Comparison of ENCODE assay signal across 8 mouse cellular contexts in the genomic region with DNA sequence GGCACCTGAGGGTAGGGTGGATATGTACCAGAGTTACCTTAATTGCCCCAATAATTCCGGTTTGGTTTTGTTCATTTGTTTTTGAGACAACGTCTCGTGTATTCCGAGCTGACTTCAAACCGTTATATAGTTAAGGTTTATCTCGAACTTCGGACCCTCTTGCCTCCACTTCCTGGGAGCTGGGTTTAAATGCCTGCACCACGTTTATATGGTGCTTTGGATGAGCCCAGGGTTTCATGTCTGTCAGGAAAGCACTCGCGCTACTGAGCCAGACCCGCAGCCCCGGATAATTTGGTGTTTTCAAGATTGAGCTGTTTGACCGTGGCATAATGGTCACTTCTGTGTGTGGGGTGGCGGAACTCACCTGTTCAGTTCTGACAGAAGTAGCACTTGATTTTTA. TPM values are rescaled to one million over a fixed set of nuclear protein-coding genes. Genes with fewer than 3 reads are reported as not detected.
DNase-seq lines count a peak whose midpoint lies in the region; ATAC-seq and TF ChIP-seq lines count a peak whose summit lies in the region.

No protein-coding gene starts in this region.

- no peak for TF ChIP-seq CTCF in kidney, adult 2 months (conservative IDR thresholded peaks at IDR 0.05; ENCODE audit: insufficient read depth, insufficient read length, low read depth, low read length)

- peak overlapping the region; percentile 77 for H3K4me3 ChIP-seq in kidney, adult 2 months (ENCODE audit: insufficient read depth, low read depth, low read length)
- H3K4me3 ChIP-seq in hindbrain, embryonic 10.5 days = peak overlapping the region; percentile 90
- peak overlapping the region; percentile 97 for H3K4me3 ChIP-seq in midbrain, embryonic 12.5 days

- ATAC-seq in midbrain, embryonic 12.5 days (ENCODE audit: low FRiP score, low read depth) = no peak

- H3K27ac ChIP-seq in kidney, adult 2 months (ENCODE audit: insufficient read depth, low read depth, low read length) = no peak overlapping the region
- peak overlapping the region; percentile 94 for H3K27ac ChIP-seq in hindbrain, embryonic 10.5 days
- H3K27ac ChIP-seq in midbrain, embryonic 12.5 days (replicated peaks) = no peak overlapping the region

- TF ChIP-seq POLR2A in kidney, adult 2 months (IDR thresholded peaks at IDR 0.05; ENCODE audit: low read depth, low read length) = no peak

- peak; percentile 22 for DNase-seq in kidney, adult 2 months
- no peak for DNase-seq in kidney, postnatal 14 days
- peak; percentile 2 for DNase-seq in Muller cell, postnatal 12 days (ENCODE audit: inconsistent ontology term)
- DNase-seq in hindbrain, embryonic 10.5 days (ENCODE audit: low spot score) = peak; percentile 16
- no peak for DNase-seq in layer of hippocampus, postnatal 36 days
- DNase-seq in right cerebral cortex, postnatal 10 days (ENCODE audit: low spot score in 2 of 2) = no peak
- no peak for DNase-seq in gastrocnemius, adult 18-20 months (ENCODE audit: low spot score)

- WGBS in kidney, adult 2 months = under 1% methylated on average over 14 of the region's 14 CpGs
- WGBS in hindbrain, embryonic 10.5 days = 2% methylated on average over 14 of the region's 14 CpGs
- WGBS in midbrain, embryonic 12.5 days = 3% methylated on average over 14 of the region's 14 CpGs

- peaks cover 10% of the 10 kb centered on the region; the same call in 1 of the 2 replicates for H3K4me1 ChIP-seq in kidney, adult 2 months (ENCODE audit: control insufficient read depth, insufficient read depth, low read length)
- H3K4me1 ChIP-seq in hindbrain, embryonic 10.5 days (replicated peaks) = peaks cover 19% of the 10 kb centered on the region
- H3K4me1 ChIP-seq in midbrain, embryonic 12.5 days = peaks cover 17% of the 10 kb centered on the region

- peak overlapping the region; percentile 93 for H3K9ac ChIP-seq in midbrain, embryonic 12.5 days (replicated peaks)

- H3K27me3 ChIP-seq in kidney, adult 2 months (replicated peaks; ENCODE audit: control insufficient read depth, insufficient read depth, low read length) = no peaks in the 10 kb centered on the region
- H3K27me3 ChIP-seq in hindbrain, embryonic 10.5 days (ENCODE audit: insufficient read depth, poor library complexity, severe bottlenecking) = peaks cover 7% of the 10 kb centered on the region
- H3K27me3 ChIP-seq in midbrain, embryonic 12.5 days = peaks cover 10% of the 10 kb centered on the region; the same call in 1 of the 2 replicates

- peak overlapping the region; percentile 88 for H3K4me2 ChIP-seq in midbrain, embryonic 12.5 days (replicated peaks)

- no peaks in the 10 kb centered on the region for H3K9me3 ChIP-seq in hindbrain, embryonic 10.5 days
- no peaks in the 10 kb centered on the region for H3K9me3 ChIP-seq in midbrain, embryonic 12.5 days

- peaks cover 2% of the 10 kb centered on the region for H3K36me3 ChIP-seq in kidney, adult 2 months (ENCODE audit: control insufficient read depth, insufficient read depth, low read length)
- peaks cover 40% of the 10 kb centered on the region for H3K36me3 ChIP-seq in hindbrain, embryonic 10.5 days
- H3K36me3 ChIP-seq in midbrain, embryonic 12.5 days = peaks cover 30% of the 10 kb centered on the region

RNA-seq across cellular contexts. Expression of gene Snrpa1, which starts 2.3 kb away (rescaled TPM):
- polyA plus RNA-seq in kidney, adult 2 months (2012; rRNA removed) = 7.6 and 10.9 TPM in 2 replicates
- polyA plus RNA-seq in hindbrain, embryonic 10.5 days (2016; fragmentation: Nextera tagmentation; extraction: Ambion mirVana) = 236 and 247 TPM in 2 replicates
- 193 and 201 TPM in 2 replicates for polyA plus RNA-seq in midbrain, embryonic 12.5 days (2016; fragmentation: Nextera tagmentation; extraction: Ambion mirVana)
- total RNA-seq in layer of hippocampus, postnatal 36 days (2021) = 10 to 100 TPM; 34.1 to 35.0 TPM
- total RNA-seq in gastrocnemius, adult 18-20 months (2021) = 10 to 100 TPM; 17.1 to 17.6 TPM

RNA-seq across cellular contexts. Expression of gene Gm45213, which starts 17.7 kb away (rescaled TPM):
- polyA plus RNA-seq in kidney, adult 2 months (2012; rRNA removed) = not detected in 2 replicates
- not detected in 2 replicates for polyA plus RNA-seq in hindbrain, embryonic 10.5 days (2016; fragmentation: Nextera tagmentation; extraction: Ambion mirVana)
- not detected in 2 replicates for polyA plus RNA-seq in midbrain, embryonic 12.5 days (2016; fragmentation: Nextera tagmentation; extraction: Ambion mirVana)
- total RNA-seq in layer of hippocampus, postnatal 36 days (2021) = not detected
- total RNA-seq in gastrocnemius, adult 18-20 months (2021) = not detected

RNA-seq across cellular contexts. Expression of gene Selenos, which starts 18.4 kb away (rescaled TPM):
- polyA plus RNA-seq in kidney, adult 2 months (2012; rRNA removed) = 77.2 and 84.6 TPM in 2 replicates
- 90.0 and 94.0 TPM in 2 replicates for polyA plus RNA-seq in hindbrain, embryonic 10.5 days (2016; fragmentation: Nextera tagmentation; extraction: Ambion mirVana)
- 75.6 and 76.8 TPM in 2 replicates for polyA plus RNA-seq in midbrain, embryonic 12.5 days (2016; fragmentation: Nextera tagmentation; extraction: Ambion mirVana)
- total RNA-seq in layer of hippocampus, postnatal 36 days (2021) = 10 to 100 TPM; 53.5 to 55.9 TPM
- total RNA-seq in gastrocnemius, adult 18-20 months (2021) = 10 to 100 TPM; 32.0 to 32.5 TPM

RNA-seq across cellular contexts. Expression of gene Chsy1, which starts 48.3 kb away (rescaled TPM):
- 5.4 and 6.4 TPM in 2 replicates for polyA plus RNA-seq in kidney, adult 2 months (2012; rRNA removed)
- polyA plus RNA-seq in hindbrain, embryonic 10.5 days (2016; fragmentation: Nextera tagmentation; extraction: Ambion mirVana) = 9.6 and 11.2 TPM in 2 replicates
- 13.2 and 13.3 TPM in 2 replicates for polyA plus RNA-seq in midbrain, embryonic 12.5 days (2016; fragmentation: Nextera tagmentation; extraction: Ambion mirVana)
- total RNA-seq in layer of hippocampus, postnatal 36 days (2021) = 10 to 100 TPM; 16.7 to 17.9 TPM
- total RNA-seq in gastrocnemius, adult 18-20 months (2021) = 1 to 10 TPM; 3.1 to 3.8 TPM

Comparison
In these comparisons a context has a peak if more than half of its experiments do, and no peak if none do; other contexts are left out.
1. DNase-seq: peak in kidney, adult 2 months (single experiment), Muller cell, postnatal 12 days (single experiment) and hindbrain, embryonic 10.5 days (single experiment); none in kidney, postnatal 14 days (single experiment), layer of hippocampus, postnatal 36 days (0 of 2), right cerebral cortex, postnatal 10 days (0 of 2) and gastrocnemius, adult 18-20 months (single experiment).
2. RNA of gene Snrpa1, which starts 2.3 kb away (polyA plus RNA-seq): 236 to 247 TPM in hindbrain, embryonic 10.5 days and 193 to 201 TPM in midbrain, embryonic 12.5 days; 7.6 to 10.9 TPM in kidney, adult 2 months; every median in the first group is over 10 times any median in the second.
3. Peak in every context shown above with its lines, with median percentiles within 50 percentile points of each other: H3K4me3 ChIP-seq.